In the genomic region with DNA sequence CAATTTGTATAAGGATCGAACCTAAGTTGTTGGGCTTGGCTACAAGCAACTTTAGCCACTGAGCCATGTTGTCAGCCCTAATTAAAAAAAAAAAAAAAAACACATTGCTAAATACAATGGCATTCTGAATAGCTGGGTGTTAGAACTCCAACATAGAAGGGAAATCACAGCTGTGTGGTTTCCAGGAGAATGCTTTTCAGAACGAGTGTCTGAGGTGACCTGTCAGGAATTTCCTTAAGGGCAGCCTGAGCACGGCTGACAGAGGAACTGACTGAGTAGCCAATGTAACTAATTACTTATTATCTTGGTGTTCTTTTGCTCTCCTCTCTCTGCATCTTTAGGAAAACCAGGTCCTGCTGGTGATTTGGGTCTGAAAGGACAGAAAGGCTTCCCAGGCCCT, we compare ENCODE assay signal across 24 mouse cellular contexts. TPM values are rescaled to one million over a fixed set of nuclear protein-coding genes. Genes with fewer than 3 reads are reported as not detected.
DNase-seq lines count a peak whose midpoint lies in the region; ATAC-seq and TF ChIP-seq lines count a peak whose summit lies in the region.
"Had no signal": no experiment of that assay in that cellular context is flagged by ENCODE, and none has a peak within 500 bp of the region (broad histone marks: within the 10 kb centered on the region; RNA-seq: fewer than 3 reads in every experiment).

No protein-coding gene starts in this region.

- ATAC-seq in Patski = peak; percentile 95
- no peak for ATAC-seq in liver, postnatal 0 days
- ATAC-seq in midbrain, embryonic 15.5 days (replicated peaks) = no peak
- ATAC-seq: activated CD4-positive, CD25-positive, alpha-beta regulatory T cell, adult 4 months; CD4-positive, CD25-positive, alpha-beta regulatory T cell, adult 4 months had no signal

- POLR2A ChIA-PET in Patski (lab: Charles Lee) = interaction anchor here (0.6 kb wide), 1 partner anchor 24 kb away, joined by 3 read pairs; no protein-coding TSS in a partner anchor

- TF ChIP-seq CTCF in kidney, adult 2 months (conservative IDR thresholded peaks at IDR 0.05; ENCODE audit: insufficient read depth, insufficient read length, low read depth, low read length) = no peak
- no peak for TF ChIP-seq CTCF in Patski (IDR thresholded peaks at IDR 0.05)
- TF ChIP-seq CTCF in liver, postnatal 0 days (IDR thresholded peaks at IDR 0.05; ENCODE audit: low read depth) = no peak

- H3K9me3 ChIP-seq in ES-E14 (ENCODE audit: control insufficient read depth, insufficient read depth, low read depth, low read length) = no peaks in the 10 kb centered on the region
- H3K9me3 ChIP-seq in liver, postnatal 0 days (ENCODE audit: low read length) = no peaks in the 10 kb centered on the region
- no peaks in the 10 kb centered on the region for H3K9me3 ChIP-seq in midbrain, embryonic 15.5 days
- H3K9me3 ChIP-seq: G1E had no signal

- no peak overlapping the region for H3K27ac ChIP-seq in kidney, adult 2 months (ENCODE audit: insufficient read depth, low read depth, low read length)
- no peak overlapping the region for H3K27ac ChIP-seq in ES-E14 (ENCODE audit: insufficient read depth, low read depth, low read length, poor library complexity, severe bottlenecking)
- H3K27ac ChIP-seq in liver, postnatal 0 days (ENCODE audit: low read depth) = no peak overlapping the region
- no peak overlapping the region for H3K27ac ChIP-seq in midbrain, embryonic 15.5 days

- DNase-seq in kidney, adult 2 months = peak; percentile 4
- no peak for DNase-seq in kidney, postnatal 14 days
- DNase-seq in ES-E14 (ENCODE audit: low read depth, low spot score) (no peak), Patski (ENCODE audit: low read depth, low spot score) (peak; percentile 65)
- peak; percentile 31 for DNase-seq in Muller cell, postnatal 12 days (ENCODE audit: inconsistent ontology term)
- DNase-seq in liver, postnatal 0 days = no peak
- no peak for DNase-seq in cerebellum, postnatal 4 days (ENCODE audit: low spot score in 2 of 2)
- DNase-seq: adrenal gland, adult 2 months; adrenal gland, adult 8-10 months; adrenal gland, postnatal 10 days; adrenal gland, postnatal 14 days; adrenal gland, postnatal 25 days; adrenal gland, postnatal 36 days; B cell, adult 2 months; cerebellum, adult 11 months; cerebellum, adult 11-12 months; cerebellum, adult 18-20 months; cerebellum, adult 2 months; cerebellum, adult 8-10 months had no signal

- no peak overlapping the region for H3K4me2 ChIP-seq in liver, postnatal 0 days (ENCODE audit: low read depth, low read length)
- no peak overlapping the region for H3K4me2 ChIP-seq in midbrain, embryonic 15.5 days

- H3K9ac ChIP-seq in ES-E14 (ENCODE audit: insufficient read depth, low read depth, low read length, poor library complexity, severe bottlenecking) = no peak overlapping the region
- no peak overlapping the region for H3K9ac ChIP-seq in liver, postnatal 0 days (replicated peaks)
- H3K9ac ChIP-seq in midbrain, embryonic 15.5 days = no peak overlapping the region

- H3K4me1 ChIP-seq in kidney, adult 2 months (ENCODE audit: control insufficient read depth, insufficient read depth, low read length) = no peaks in the 10 kb centered on the region
- H3K4me1 ChIP-seq in ES-E14 (ENCODE audit: control insufficient read depth in 2 of 2, insufficient read depth in 2 of 2, low read length in 2 of 2, poor library complexity in 1 of 2) = no peaks in the 10 kb centered on the region
- no peaks in the 10 kb centered on the region for H3K4me1 ChIP-seq in liver, postnatal 0 days (ENCODE audit: insufficient read depth)
- H3K4me1 ChIP-seq in midbrain, embryonic 15.5 days = no peaks in the 10 kb centered on the region

- no peak overlapping the region for H3K4me3 ChIP-seq in kidney, adult 2 months (ENCODE audit: insufficient read depth, low read depth, low read length)
- no peak overlapping the region for H3K4me3 ChIP-seq in ES-E14 (ENCODE audit: insufficient read depth in 1 of 2, low read depth in 1 of 2, low read length in 2 of 2, poor library complexity in 1 of 2, severe bottlenecking in 1 of 2)
- no peak overlapping the region for H3K4me3 ChIP-seq in liver, postnatal 0 days (ENCODE audit: low read depth, low read length)
- H3K4me3 ChIP-seq in midbrain, embryonic 15.5 days = no peak overlapping the region

- no peak for TF ChIP-seq POLR2A in kidney, adult 2 months (IDR thresholded peaks at IDR 0.05; ENCODE audit: low read depth, low read length)

- no peak for TF ChIP-seq EP300 in liver, postnatal 0 days (IDR thresholded peaks at IDR 0.05; ENCODE audit: low read depth)

- 34% methylated on average over 3 of the region's 3 CpGs for WGBS in kidney, adult 2 months
- WGBS in liver, postnatal 0 days (ENCODE audit: insufficient replicate concordance) = 49% methylated on average over 3 of the region's 3 CpGs
- 56% methylated on average over 3 of the region's 3 CpGs for WGBS in midbrain, embryonic 15.5 days

- CTCF ChIA-PET in Patski (lab: Charles Lee) = interaction anchor here (0.9 to 1.2 kb wide), 2 partner anchors 16 to 34 kb away, joined by 3 read pairs; no protein-coding TSS in a partner anchor

- in situ Hi-C loops in ES-E14 (cut with MboI; ENCODE audit: low sequenced_read_pairs in 2 of 2, unreplicated experiment in 2 of 2) = no loop called here
- in situ Hi-C loops in Patski (cut with MboI; ENCODE audit: low pct_unique_long_range_greater_than_20kb) = no loop called here

- H3K36me3 ChIP-seq in kidney, adult 2 months (ENCODE audit: control insufficient read depth, insufficient read depth, low read length) = peaks cover 26% of the 10 kb centered on the region
- no peaks in the 10 kb centered on the region for H3K36me3 ChIP-seq in ES-E14 (ENCODE audit: control insufficient read depth, insufficient read depth, low read length, poor library complexity, severe bottlenecking)
- H3K36me3 ChIP-seq in liver, postnatal 0 days (replicated peaks; ENCODE audit: insufficient read depth, low read length) = no peaks in the 10 kb centered on the region
- H3K36me3 ChIP-seq in midbrain, embryonic 15.5 days (replicated peaks) = no peaks in the 10 kb centered on the region

- no peaks in the 10 kb centered on the region for H3K27me3 ChIP-seq in kidney, adult 2 months (replicated peaks; ENCODE audit: control insufficient read depth, insufficient read depth, low read length)
- no peaks in the 10 kb centered on the region for H3K27me3 ChIP-seq in Patski
- H3K27me3 ChIP-seq in liver, postnatal 0 days (ENCODE audit: insufficient read depth, low read length) = no peaks in the 10 kb centered on the region
- H3K27me3 ChIP-seq in midbrain, embryonic 15.5 days (replicated peaks) = no peaks in the 10 kb centered on the region
- H3K27me3 ChIP-seq: CH12.LX had no signal

TF ChIP-seq in ES-E14, 5 proteins besides CTCF, POLR2A, EP300 and RAD21:
- 0 out of 2 replicates have a peak, but pooled peaks have one; percentile 17 for TF ChIP-seq ZNF384 (IDR thresholded peaks at IDR 0.05; ENCODE audit: low read depth, low read length)
- no peak for TF ChIP-seq ZC3H11A (IDR thresholded peaks at IDR 0.05; ENCODE audit: borderline replicate concordance, low read depth, low read length)

RNA-seq across cellular contexts. Expression of gene Mff, which starts 28.8 kb away (rescaled TPM):
- 59.7 and 68.4 TPM in 2 replicates for polyA plus RNA-seq in kidney, adult 2 months (2012; rRNA removed)
- total RNA-seq in ES-E14 (2012; rRNA removed) = 52.2 and 70.4 TPM in 2 replicates
- 219 TPM for polyA plus RNA-seq in Patski (2021)
- polyA plus RNA-seq in liver, postnatal 0 days (2015; fragmentation: Nextera tagmentation; extraction: Ambion mirVana) = 125 and 130 TPM in 2 replicates
- 394 and 397 TPM in 2 replicates for polyA plus RNA-seq in midbrain, embryonic 15.5 days (2015; fragmentation: Nextera tagmentation; extraction: Ambion mirVana)

Comparison
In these comparisons a context has a peak if more than half of its experiments do, and no peak if none do; other contexts are left out.
1. DNase-seq: peak in kidney, adult 2 months (single experiment), Muller cell, postnatal 12 days (single experiment) and Patski (single experiment); none in kidney, postnatal 14 days (single experiment), ES-E14 (single experiment), liver, postnatal 0 days (single experiment) and cerebellum, postnatal 4 days (0 of 2).